Mouse (Mus musculus) intestine, embryonic 16.5 days (tissue): ENCODE measurements around the gene Rtbdn. TPM values are rescaled to one million over a fixed set of nuclear protein-coding genes. Genes with fewer than 3 reads are reported as not detected.

ENCODE experiments used
- ATAC-seq: fragments of 200-750 bp; cut with Nextera tagmentation; 2 replicates; pipeline ENCODE4 v1.8.0; 2017; ENCODE audit warnings: moderate TSS enrichment, moderate library complexity
- H3K27ac ChIP-seq: fragments of 300-500 bp; sonication (generic); 2 replicates; pipeline ENCODE4 v1.5.1; 2014; ENCODE audit warnings: mild to moderate bottlenecking, low read length
- H3K27me3 ChIP-seq: fragments of 300-500 bp; sonication (generic); replicated peaks from 2 replicates; pipeline ENCODE4 v1.6.1; 2014; ENCODE audit warnings: low read length, control low read depth, mixed read lengths; ENCODE audit not compliant: control insufficient read depth, insufficient read depth
- H3K36me3 ChIP-seq: fragments of 300-500 bp; sonication (generic); 2 replicates; pipeline ENCODE4 v1.6.1; 2014; ENCODE audit warnings: low read length, control low read depth; ENCODE audit not compliant: control insufficient read depth, insufficient read depth
- H3K4me1 ChIP-seq: fragments of 300-500 bp; sonication (generic); 2 replicates; pipeline ENCODE4 v1.6.1; 2014; ENCODE audit warnings: low read length, control low read depth, mixed read lengths; ENCODE audit not compliant: control insufficient read depth, insufficient read depth
- H3K4me2 ChIP-seq: fragments of 300-500 bp; sonication (generic); 2 replicates; pipeline ENCODE4 v1.6.1; 2014; ENCODE audit warnings: low read depth, low read length, control low read depth
- H3K4me3 ChIP-seq: fragments of 300-500 bp; sonication (generic); 2 replicates; pipeline ENCODE4 v1.5.1; 2014; ENCODE audit warnings: mild to moderate bottlenecking, low read length
- H3K9ac ChIP-seq: fragments of 300-500 bp; sonication (generic); 2 replicates; pipeline ENCODE4 v1.6.1; 2014; ENCODE audit warnings: low read depth, low read length
- H3K9me3 ChIP-seq: fragments of 300-500 bp; sonication (generic); 2 replicates; pipeline ENCODE4 v1.6.1; 2016; ENCODE audit warnings: low read length, control low read depth; ENCODE audit not compliant: control insufficient read depth
- WGBS: fragments of 180-500 bp; shearing (Covaris S2); extraction: QIAGEN DNeasy Blood & Tissue Kit; methylation state at CpG from one replicate; pipeline ENCODE4 v1.1.7; 2014; 5-methylcytosine and 5-hydroxymethylcytosine counted together
- polyA plus RNA-seq: library from polyadenylated mRNA; unstranded; fragments of >200 nt; fragmentation: Nextera tagmentation; extraction: Ambion mirVana; gene quantifications from 2 replicates; pipeline ENCODE4 v1.2.1, GENCODE M21; 2015

Rtbdn gene
- polyA plus RNA-seq, 1 experiment from 2014 or later = 0.24 TPM

- Histone ChIP-seq H3K4me1 (peaks cover 13% of the 10 kb centered on the region), H3K4me3 (peak overlapping the region; percentile 43), H3K9ac (no peak overlapping the region; the same call in 1 of the 2 replicates), H3K9me3 (no peaks in the 10 kb centered on the region), H3K4me2 (peak overlapping the region; percentile 73), H3K27ac (no peak overlapping the region), H3K27me3 (peaks cover 51% of the 10 kb centered on the region), H3K36me3 (no peaks in the 10 kb centered on the region)
- WGBS = under 1% methylated on average over 32 of the region's 67 CpGs
- ATAC-seq = peak; percentile 48; the same call in 1 of the 2 replicates
Measured at GRCm38 (mm10) chr8:84945633-84946527, 911 bp upstream of the Rtbdn start.

GRCm38 (mm10) chr8:84947241-84947545 lies 402 bp downstream of the Rtbdn start:
- Histone ChIP-seq H3K4me1 (peaks cover 13% of the 10 kb centered on the region), H3K27ac (no peak overlapping the region), H3K4me3 (no peak overlapping the region), H3K27me3 (peaks cover 52% of the 10 kb centered on the region), H3K4me2 (no peak overlapping the region), H3K36me3 (no peaks in the 10 kb centered on the region), H3K9me3 (no peaks in the 10 kb centered on the region), H3K9ac (no peak overlapping the region)
- 13% methylated on average over 9 of the region's 9 CpGs for WGBS
- ATAC-seq = peak; percentile 38; the same call in 1 of the 2 replicates

- H3K27me3 ChIP-seq = peaks cover 36% of the 10 kb centered on the region
- 26% methylated on average over 12 of the region's 12 CpGs for WGBS
- no peak for ATAC-seq
Measured at GRCm38 (mm10) chr8:84949753-84950152, 3.0 kb downstream of the Rtbdn start.

GRCm38 (mm10) chr8:84952612-84953255 lies 5.9 kb downstream of the Rtbdn start:
- Histone ChIP-seq H3K27me3 (peaks cover 11% of the 10 kb centered on the region; the same call in 1 of the 2 replicates), H3K4me1 (no peaks in the 10 kb centered on the region), H3K36me3 (no peaks in the 10 kb centered on the region; the same call in 1 of the 2 replicates), H3K4me3 (0 out of 2 replicates have a peak overlapping the region, but pooled peaks have one; percentile 11), H3K27ac (no peak overlapping the region), H3K9ac (no peak overlapping the region), H3K9me3 (no peaks in the 10 kb centered on the region), H3K4me2 (peak overlapping the region; percentile 37)
- 7% methylated on average over 18 of the region's 18 CpGs for WGBS
- ATAC-seq = peak; percentile 75

More at GRCm38 (mm10) chr8:84949753-84950152, 3.0 kb downstream of the Rtbdn start:
- Histone ChIP-seq H3K36me3 (no peaks in the 10 kb centered on the region), H3K9me3 (no peaks in the 10 kb centered on the region), H3K27ac (no peak overlapping the region), H3K4me1 (peaks cover 9% of the 10 kb centered on the region), H3K4me2 (no peak overlapping the region), H3K9ac (no peak overlapping the region), H3K4me3 (no peak overlapping the region)

GRCm38 (mm10) chr8:84956768-84957167 lies 10.0 kb downstream of the Rtbdn start:
- 48% methylated on average over 2 of the region's 2 CpGs for WGBS
- Histone ChIP-seq H3K9me3 (no peaks in the 10 kb centered on the region), H3K4me2 (no peak overlapping the region), H3K4me3 (no peak overlapping the region), H3K27me3 (no peaks in the 10 kb centered on the region; the same call in 1 of the 2 replicates), H3K4me1 (no peaks in the 10 kb centered on the region), H3K27ac (no peak overlapping the region), H3K9ac (no peak overlapping the region), H3K36me3 (peaks cover 2% of the 10 kb centered on the region; the same call in 1 of the 2 replicates)
- no peak for ATAC-seq

GRCm38 (mm10) chr8:84959811-84960210 lies 13.0 kb downstream of the Rtbdn start:
- H3K4me1 ChIP-seq = peaks cover 1% of the 10 kb centered on the region
- WGBS = 91% methylated on average over 7 of the region's 7 CpGs
- ATAC-seq = no peak
- no peak overlapping the region for H3K4me2 ChIP-seq
- no peak overlapping the region for H3K4me3 ChIP-seq
- peaks cover 4% of the 10 kb centered on the region; the same call in 1 of the 2 replicates for H3K36me3 ChIP-seq
- H3K27me3 ChIP-seq = no peaks in the 10 kb centered on the region
- no peaks in the 10 kb centered on the region for H3K9me3 ChIP-seq
- no peak overlapping the region for H3K9ac ChIP-seq
- no peak overlapping the region for H3K27ac ChIP-seq

DNA sequence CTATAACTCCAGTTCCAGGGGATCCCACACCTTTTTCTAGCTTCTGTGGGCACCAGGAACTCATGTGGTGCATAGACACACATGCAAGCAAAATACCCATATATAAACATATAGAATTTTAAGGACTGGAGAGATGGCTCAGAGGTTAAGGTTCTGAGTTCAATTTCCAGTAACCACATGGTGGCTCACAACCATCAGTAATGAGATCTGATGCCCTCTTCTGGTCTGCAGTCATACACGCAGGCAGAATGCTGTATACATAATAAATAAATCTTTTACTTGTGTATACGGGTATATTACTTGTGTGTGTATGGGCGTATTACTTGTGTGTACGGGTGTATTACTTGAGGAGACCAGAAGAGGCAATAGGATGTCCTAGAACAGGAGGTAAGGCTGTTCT lies 17.2 kb downstream of the Rtbdn start:
- Histone ChIP-seq H3K9ac (no peak overlapping the region), H3K4me2 (no peak overlapping the region), H3K27ac (no peak overlapping the region), H3K4me1 (peaks cover 21% of the 10 kb centered on the region), H3K36me3 (0 out of 2 replicates have a peak, but pooled peaks cover 4% of the 10 kb centered on the region), H3K9me3 (no peaks in the 10 kb centered on the region), H3K27me3 (no peaks in the 10 kb centered on the region), H3K4me3 (no peak overlapping the region)
- 84% methylated on average over 4 of the region's 4 CpGs for WGBS
- no peak for ATAC-seq

DNA sequence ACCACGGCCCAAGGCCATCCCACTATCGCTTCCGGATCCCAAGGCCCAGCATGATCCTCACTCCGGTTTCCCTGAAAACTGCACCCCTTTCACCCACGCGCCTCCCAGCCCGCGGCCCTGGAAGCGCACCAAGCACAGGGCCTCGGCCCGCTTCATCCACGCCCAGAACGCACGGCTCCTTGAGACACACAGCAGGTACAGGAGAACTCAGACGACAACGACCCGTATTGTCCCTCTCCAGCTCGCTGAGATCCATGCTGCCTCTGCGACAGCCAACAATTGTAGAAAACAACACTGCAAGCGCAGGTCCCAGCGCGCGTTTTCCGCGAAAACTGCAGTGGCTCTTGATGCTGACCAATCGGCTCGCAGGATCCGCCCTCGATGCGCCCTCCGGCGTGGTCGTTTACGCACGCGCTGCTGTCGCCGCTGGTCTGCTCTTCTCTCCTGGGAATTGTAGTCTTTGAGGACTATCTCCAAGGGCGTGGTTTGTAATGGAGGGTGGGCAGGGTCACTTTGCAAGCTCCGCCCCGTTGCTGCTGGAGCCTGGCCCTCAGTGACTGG lies 19.0 kb downstream of the Rtbdn start:
- Histone ChIP-seq H3K4me3 (peak overlapping the region; percentile 65), H3K27ac (peak overlapping the region; percentile 72), H3K9me3 (no peaks in the 10 kb centered on the region), H3K9ac (peak overlapping the region; percentile 77), H3K4me2 (peak overlapping the region; percentile 93), H3K36me3 (0 out of 2 replicates have a peak, but pooled peaks cover 4% of the 10 kb centered on the region), H3K4me1 (peaks cover 26% of the 10 kb centered on the region), H3K27me3 (no peaks in the 10 kb centered on the region)
- peak; percentile 89 for ATAC-seq
- WGBS = under 1% methylated on average over 41 of the region's 41 CpGs

DNA sequence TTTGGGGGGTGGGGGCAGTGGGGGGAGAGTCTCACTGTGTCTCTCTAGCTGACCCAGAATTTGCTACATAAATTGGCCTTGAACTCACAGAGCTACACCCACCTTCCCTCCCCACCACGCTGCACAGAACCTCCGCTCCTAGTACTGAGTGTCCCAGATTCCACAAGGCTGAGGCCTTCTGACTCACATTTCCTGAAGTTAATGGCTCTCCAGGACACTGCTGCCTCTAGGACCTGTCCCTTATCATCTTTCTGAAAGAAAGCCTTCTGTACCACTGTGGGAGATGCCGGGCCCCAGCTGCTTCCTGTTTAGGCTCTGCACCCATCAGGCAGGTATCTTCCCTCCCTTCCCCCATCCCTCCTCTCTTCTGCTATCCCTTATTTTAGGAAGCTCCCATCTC lies 19.8 kb downstream of the Rtbdn start:
- no peak overlapping the region for H3K4me3 ChIP-seq
- H3K27me3 ChIP-seq = no peaks in the 10 kb centered on the region
- ATAC-seq = no peak
- no peak overlapping the region; the same call in 1 of the 2 replicates for H3K4me2 ChIP-seq
- H3K9ac ChIP-seq = peak overlapping the region; percentile 11; the same call in 1 of the 2 replicates
- peak overlapping the region; percentile 50 for H3K27ac ChIP-seq
- 33% methylated on average over 3 of the region's 3 CpGs for WGBS
- H3K36me3 ChIP-seq = 0 out of 2 replicates have a peak, but pooled peaks cover 3% of the 10 kb centered on the region
- H3K9me3 ChIP-seq = no peaks in the 10 kb centered on the region
- H3K4me1 ChIP-seq = peaks cover 31% of the 10 kb centered on the region
